Mouse (Mus musculus): ENCODE results near the gene Ccdc158.

The Ccdc158 gene

GRCm38 (mm10) chr5:92674859-92675573 is at the start of gene Ccdc158:
Gene Ccdc158, minus strand, starts transcription at chr5:92675271.
- peak; percentile 77 to 84 for DNase-seq

GRCm38 (mm10) chr5:92721610-92722009 is 46.5 kb upstream of the Ccdc158 start:
- DNase-seq = no peak

GRCm38 (mm10) chr5:92718856-92719255 is 43.8 kb upstream of the Ccdc158 start:
- peak; percentile 46 to 67 for DNase-seq

- peak; percentile 33 to 62 for DNase-seq
Measured at GRCm38 (mm10) chr5:92717666-92718360, 42.7 kb upstream of the Ccdc158 start.

GRCm38 (mm10) chr5:92715890-92716289 is 40.8 kb upstream of the Ccdc158 start:
- no peak for DNase-seq

GRCm38 (mm10) chr5:92715319-92715718 is 40.2 kb upstream of the Ccdc158 start:
- no peak for DNase-seq

GRCm38 (mm10) chr5:92714886-92715285 is 39.8 kb upstream of the Ccdc158 start:
- DNase-seq = no peak

GRCm38 (mm10) chr5:92712621-92713395 is 37.7 kb upstream of the Ccdc158 start:
- DNase-seq = no peak

- DNase-seq = no peak
Measured at GRCm38 (mm10) chr5:92711666-92712290, 36.7 kb upstream of the Ccdc158 start.

GRCm38 (mm10) chr5:92710779-92711178 is 35.7 kb upstream of the Ccdc158 start:
- peak in 1 of 2 experiments; percentile 15 for DNase-seq

GRCm38 (mm10) chr5:92707921-92708491 is 32.9 kb upstream of the Ccdc158 start:
- peak; percentile 37 to 53 for DNase-seq

- no peak for DNase-seq
Measured at GRCm38 (mm10) chr5:92703671-92704070, 28.6 kb upstream of the Ccdc158 start.

GRCm38 (mm10) chr5:92701750-92702149 is 26.7 kb upstream of the Ccdc158 start:
- no peak for DNase-seq

- no peak for DNase-seq
Measured at GRCm38 (mm10) chr5:92698837-92699529, 23.9 kb upstream of the Ccdc158 start.

- DNase-seq = no peak
Measured at GRCm38 (mm10) chr5:92698131-92698836, 23.2 kb upstream of the Ccdc158 start.

GRCm38 (mm10) chr5:92694316-92694995 is 19.4 kb upstream of the Ccdc158 start:
- no peak for DNase-seq

GRCm38 (mm10) chr5:92693744-92694143 is 18.7 kb upstream of the Ccdc158 start:
- no peak for DNase-seq

GRCm38 (mm10) chr5:92692206-92693007 is 17.3 kb upstream of the Ccdc158 start:
- peak; percentile 56 to 68 for DNase-seq

- DNase-seq = no peak
Measured at GRCm38 (mm10) chr5:92688569-92688968, 13.5 kb upstream of the Ccdc158 start.

GRCm38 (mm10) chr5:92688124-92688523 is 13.1 kb upstream of the Ccdc158 start:
- no peak for DNase-seq
